Mouse (Mus musculus) layer of hippocampus, adult 11-12 months (tissue): ENCODE results near the gene Nol12.
A peak's percentile ranks its signal among the peaks of the same experiment; 100 is the strongest.

Experiments
- DNase-seq: peaks from one replicate; pipeline ENCODE4 v3.0.0; 2022; ENCODE audit warnings: low spot score

The Nol12 gene

DNA sequence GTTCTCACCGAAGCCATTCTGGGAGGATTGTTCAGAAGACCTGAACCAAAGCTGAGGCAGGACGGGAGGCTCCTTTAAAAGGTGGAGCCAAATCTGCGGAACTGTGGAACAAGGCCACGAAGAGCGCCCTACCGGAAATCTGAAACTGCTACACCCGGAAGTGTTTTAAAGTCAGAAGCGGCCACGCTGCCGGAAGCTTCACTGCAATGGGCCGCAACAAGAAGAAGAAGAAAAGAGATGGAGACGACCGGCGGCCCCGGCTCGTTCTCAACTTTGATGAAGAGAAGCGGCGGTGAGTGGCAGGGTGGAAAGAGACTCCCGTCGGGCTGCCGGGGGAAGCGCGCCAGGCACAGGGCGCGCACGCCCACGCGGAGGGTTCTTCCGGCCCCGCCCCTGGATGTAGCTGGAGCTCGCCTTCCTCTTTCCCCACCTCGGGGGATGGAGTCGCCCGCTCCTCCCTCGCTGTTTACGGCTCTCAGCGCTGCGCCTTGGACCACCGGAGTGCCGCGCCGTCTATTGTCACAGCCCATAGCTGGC is at the start of gene Nol12:
Nol12 (plus strand) TSS at position 150 of the 537 bp plus-strand sequence.
- peak; percentile 91 for DNase-seq

DNA sequence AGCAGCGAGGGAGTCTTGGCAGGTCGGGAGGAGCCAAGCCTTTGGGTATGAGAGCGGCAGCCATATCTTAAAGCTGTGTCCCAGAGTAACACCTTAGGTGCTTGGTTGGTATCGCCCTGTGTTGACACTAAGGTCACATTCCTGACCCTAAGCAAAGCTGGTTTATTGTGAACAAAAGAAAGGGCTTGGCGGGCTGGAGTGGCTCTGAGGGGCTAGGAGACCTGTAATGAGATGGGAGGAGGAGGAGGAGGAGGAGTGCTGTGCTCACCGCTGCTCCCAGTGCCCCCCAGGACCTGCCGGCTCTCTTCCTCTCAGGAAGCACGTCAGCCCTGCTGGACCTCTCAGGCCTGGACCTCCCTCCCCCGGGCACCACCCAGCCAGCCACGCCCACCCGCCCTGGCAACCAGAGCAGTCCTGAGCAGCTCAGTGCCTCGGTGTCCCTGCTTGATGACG is 45.3 kb upstream of the Nol12 start:
- DNase-seq = no peak

DNA sequence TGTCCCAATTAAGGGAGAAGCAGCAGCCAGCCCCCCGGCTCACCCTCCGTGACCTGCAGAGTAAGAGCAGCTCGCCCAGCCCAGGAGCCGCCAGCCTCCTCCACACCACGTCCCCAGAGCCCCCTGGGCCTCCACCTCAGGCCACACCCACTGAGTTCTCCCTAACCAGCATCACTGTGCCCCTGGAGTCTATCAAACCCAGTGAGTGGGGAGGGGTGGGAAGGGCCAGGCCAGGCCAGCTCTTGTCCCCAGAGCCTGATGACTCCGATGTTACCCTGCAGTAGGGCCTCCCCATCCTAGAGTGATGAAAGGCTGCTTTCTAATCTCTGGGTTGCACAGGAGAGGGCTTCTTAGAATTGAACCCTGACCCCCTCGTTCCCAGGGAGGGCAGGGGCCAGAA is 42.3 kb upstream of the Nol12 start:
- DNase-seq = no peak

DNA sequence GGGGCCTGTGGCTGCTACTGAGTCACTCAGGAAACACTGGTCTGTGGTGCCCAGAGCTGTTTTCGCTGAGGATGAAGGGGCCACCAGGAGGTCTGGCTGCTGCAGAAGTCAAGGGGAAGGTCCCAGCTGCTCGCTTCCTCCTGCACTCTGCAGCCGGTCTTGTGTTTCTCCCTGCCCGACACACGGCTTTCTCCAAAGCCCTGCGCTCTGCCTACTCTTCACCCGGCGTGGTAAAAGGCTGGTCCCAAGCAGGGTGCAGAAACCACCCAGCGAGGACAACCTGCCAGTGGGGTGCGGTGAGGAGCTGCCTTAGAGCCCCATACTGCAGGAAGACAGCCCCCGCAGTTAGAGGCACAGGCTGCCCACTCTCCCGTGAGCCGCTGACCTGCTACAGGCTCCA is 40.0 kb upstream of the Nol12 start:
- no peak for DNase-seq

DNA sequence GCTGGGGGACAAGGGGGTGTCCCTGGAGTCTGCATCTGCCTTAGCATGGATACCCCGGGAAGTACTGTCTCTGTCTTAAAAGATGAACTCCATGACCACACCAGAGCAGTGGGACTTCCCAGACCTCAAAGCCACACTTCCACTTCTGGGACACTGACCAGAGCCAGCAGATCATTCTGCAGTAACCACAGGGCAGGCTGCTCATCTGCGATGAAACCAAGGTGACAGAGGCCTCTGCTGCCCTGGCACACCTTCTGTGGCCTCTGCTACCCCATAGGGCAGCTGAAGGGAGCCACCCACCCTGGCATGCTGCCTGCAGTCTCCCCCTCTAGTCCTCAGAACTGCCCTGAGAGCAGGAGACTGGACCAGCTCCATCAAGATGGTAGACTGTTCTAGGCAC is 39.0 kb upstream of the Nol12 start:
- DNase-seq = no peak

DNA sequence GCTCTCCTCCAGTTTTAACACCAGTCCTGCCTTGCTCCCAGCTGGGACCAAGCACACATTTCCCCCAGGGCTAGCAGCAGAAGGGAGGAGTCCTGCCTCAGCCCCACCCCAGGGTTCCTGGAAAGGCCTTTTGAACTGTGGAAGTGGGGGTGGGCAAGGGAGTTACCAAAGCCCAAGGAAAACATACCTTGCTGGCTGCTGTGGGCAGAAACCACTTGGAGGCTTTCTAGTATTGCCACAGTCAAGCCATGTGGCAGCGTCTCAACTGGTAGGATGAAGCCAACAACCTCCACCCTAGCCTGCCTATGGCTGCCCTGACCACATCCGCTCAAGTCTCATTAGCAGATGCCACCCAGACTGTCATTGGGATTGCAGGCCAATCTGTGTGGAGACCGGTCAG is 38.6 kb upstream of the Nol12 start:
- DNase-seq = no peak

DNA sequence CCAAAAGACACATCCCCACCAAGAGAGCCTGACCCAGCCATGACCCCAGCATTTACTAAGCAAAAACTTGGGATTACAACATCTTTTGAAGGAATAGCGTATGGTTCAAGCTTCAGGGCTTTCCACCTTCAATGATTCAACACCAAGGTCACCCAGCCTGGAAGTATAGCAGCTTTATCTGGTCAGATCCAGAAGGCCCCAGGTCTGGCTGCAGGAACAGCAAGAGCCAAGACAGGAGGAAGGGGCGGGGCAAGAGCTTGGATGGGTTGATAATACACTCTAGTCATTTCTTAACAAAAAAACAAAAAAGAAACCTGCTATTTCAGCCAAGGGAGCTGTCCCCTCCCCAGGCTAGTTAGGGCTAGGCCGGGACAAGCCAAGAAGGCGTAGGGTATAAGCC is 37.2 kb upstream of the Nol12 start:
- DNase-seq = no peak

DNA sequence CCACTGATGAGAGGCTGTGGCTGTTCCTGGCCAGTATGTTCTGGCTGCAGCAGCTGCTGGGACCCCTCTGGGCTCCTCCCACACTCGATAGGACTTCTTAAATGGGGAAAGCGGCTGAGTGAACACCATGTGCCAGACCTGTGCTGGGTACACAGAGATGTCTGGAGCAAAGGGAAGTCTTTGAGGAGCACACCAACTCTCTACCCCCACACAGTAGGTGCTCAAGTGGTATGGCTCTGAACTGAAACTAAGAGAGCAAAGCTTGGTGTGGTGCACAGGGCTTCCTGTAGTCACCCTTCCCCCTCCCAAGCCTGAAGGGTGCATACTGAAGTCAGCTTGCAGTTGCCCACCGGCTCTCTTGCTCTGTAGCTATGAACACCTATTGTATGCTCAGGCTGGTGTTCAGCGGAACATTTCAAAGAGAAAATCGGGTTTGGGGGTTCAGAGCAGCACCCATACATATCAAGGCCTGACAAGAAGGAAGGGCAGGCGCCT is 36.2 kb upstream of the Nol12 start:
- no peak for DNase-seq

DNA sequence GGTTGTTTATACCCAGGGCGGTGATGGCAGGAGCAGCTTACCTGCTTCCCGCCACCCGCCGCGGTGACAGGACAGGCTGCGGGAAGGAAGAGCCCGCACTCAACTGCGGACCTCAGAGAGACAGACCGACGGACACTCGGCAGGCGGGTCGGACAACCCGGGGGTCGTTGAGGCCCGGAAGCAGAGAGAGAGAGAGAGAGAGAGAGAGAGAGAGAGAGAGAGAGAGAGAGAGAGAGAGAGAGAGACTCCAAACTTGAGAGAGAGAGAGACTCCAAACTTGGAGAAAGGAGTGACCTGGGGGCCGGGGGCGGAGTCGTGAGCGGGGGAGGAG is 35.4 kb upstream of the Nol12 start, which contains the start of gene Gm49510:
Gm49510 (plus strand) TSS at position 259 of the 331 bp plus-strand sequence.
- DNase-seq = no peak

DNA sequence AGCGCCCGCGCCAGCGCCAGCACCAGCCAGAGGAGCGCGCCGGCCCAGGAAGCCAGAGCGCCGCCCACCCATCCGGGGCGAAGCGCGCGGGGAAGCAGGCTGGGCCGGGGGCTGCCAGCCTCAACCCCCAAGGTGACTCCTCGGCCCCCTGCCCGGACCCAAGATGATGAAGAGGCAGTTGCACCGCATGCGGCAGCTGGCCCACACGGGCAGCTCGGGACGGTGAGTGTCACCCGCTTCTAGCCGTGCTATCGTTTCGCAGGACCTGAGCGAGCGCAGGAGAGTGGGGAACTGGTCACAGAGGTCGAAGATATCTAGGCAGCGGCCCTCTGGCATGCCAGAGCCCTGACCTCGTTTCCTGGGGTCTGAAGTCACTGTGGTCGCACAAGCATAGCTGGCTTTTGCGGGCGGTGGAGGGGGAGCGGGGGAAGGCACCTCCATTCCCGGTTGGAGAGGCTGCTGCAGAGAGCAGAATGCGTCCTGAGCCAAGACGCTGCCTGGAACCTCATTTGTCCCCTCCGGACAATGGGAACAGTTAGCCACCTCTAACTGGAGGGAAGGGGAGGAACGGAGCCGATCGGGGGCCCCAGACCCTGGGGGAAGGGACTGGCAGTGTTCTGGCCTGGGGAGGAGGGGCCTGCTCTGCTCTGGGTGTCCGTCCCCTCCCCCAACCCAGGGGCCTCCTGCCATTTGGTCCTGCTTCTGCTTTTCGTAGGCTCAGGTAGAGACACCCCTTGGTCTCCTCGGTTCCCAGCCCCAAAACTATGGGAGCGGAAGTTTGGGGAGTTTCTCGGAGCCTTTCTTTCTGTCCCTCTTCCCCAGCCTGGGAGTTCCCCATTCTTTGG is 34.8 kb upstream of the Nol12 start, which contains the start of gene Sh3bp1:
Sh3bp1 (plus strand) TSS at position 29 of the 845 bp plus-strand sequence.
- DNase-seq = no peak

DNA sequence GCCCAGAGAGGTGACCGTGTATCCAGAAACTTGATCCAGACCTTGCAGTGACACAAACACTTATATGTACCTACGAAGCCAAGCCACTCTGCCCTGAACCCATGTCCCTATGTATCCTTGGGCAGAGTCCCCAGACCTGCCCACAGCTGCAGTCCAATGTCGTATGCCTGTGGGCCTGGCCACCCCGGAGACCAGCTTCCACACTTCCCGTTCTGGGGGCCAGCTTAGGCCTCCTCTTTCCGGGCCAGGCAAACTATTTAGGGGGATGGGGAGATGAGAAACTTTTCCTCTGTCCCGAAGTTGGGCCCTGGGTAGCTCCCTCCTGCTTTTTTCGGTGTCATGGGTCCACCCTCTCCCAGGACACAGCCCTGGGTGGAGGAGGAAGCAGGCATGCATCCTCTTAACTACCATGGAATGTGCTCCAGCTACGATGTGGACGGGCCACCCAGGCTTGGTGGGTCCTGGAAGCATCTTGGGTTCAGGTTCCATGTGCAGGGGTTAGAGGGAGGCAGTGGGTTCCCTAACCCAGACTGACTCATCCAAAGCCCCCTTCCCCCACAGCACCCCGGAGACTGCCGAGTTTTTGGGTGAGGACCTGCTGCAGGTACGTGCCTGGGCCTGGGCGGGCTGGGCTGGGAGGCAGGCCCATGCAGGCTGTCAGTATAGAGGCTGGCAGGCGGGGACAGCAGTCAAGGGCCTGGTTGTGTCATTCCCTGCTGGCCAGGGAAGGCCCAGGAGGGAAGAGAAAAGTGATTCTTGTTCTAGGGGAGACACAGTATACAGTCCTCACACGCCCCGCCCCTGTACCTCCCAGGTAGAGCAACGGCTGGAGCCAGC is 33.9 kb upstream of the Nol12 start:
- DNase-seq = no peak

DNA sequence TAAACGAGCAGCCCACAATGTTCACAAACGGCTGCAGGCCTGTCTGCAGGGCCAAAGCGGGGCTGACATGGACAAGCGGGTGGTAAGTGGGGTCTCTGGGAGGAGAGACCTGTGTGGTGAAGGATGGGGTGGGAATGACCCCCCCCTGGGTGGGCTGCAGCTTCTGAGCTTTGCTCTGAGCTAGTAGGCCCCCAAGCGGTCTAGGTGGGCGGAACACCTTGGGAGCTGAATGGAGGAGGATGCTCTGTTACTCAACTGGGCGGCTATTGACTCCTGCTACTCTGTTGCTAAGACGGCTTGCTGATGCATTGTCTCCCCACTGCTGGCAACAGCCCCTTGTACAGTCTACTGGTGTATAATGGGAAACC is 33.3 kb upstream of the Nol12 start:
- no peak for DNase-seq

DNA sequence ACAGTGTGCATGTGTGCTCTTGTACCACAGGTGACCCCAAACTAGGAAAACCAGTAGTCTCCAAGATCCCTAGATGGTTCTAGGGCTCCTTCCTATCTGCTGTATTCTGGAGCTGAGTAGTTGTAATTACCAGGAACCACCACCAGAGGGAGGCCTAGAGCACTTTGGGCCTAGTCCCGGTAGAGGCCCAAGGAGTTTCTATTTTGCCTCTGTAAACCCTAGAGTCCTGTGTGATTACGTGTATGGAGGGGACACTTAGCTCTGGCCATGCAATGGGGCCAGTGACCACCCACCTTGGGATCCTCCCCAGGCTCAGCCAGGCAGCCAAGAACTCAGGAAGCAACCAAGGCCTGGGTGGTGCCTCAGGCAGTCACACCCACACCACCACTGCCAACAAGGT is 31.5 kb upstream of the Nol12 start:
- peak; percentile 87 for DNase-seq

DNA sequence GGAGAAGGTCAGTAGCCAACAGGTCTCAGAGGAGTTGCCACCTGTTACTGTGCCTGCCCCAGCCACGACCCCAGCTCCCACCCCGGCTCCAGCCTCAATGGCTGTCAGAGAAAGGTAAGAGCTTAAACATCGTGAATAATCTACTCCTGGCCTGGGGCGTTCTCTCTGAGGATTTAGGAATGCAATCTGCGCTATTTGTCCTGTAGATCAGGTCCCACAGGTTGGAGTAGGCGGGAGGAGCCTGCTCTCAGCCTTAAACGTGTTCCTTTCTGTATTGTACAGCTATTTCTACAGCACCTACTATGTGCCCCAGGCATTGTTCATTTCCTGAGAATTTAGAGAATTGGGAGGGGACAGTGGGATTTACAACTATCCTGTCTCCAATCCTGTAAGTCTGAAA is 26.3 kb upstream of the Nol12 start:
- DNase-seq = no peak

DNA sequence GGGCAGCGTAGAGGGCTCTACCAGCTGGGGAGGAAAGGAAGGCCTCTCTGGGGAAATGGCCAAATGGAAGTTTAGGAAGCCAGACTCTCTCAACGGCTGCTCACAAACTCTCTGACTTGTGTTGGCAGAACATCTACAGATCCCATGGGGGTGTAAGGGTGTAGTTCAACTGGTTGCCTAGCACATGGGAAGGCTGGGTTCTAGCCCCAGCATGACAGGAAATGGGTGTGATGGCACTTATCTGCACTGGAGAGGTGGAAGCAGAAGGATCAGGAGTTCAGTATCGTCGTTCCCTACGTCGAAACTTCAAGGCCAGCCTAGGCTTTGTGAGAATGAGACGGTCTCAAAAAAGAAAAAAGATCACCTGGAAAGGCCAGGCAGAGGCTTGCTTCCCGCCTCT is 25.8 kb upstream of the Nol12 start:
- DNase-seq = no peak

DNA sequence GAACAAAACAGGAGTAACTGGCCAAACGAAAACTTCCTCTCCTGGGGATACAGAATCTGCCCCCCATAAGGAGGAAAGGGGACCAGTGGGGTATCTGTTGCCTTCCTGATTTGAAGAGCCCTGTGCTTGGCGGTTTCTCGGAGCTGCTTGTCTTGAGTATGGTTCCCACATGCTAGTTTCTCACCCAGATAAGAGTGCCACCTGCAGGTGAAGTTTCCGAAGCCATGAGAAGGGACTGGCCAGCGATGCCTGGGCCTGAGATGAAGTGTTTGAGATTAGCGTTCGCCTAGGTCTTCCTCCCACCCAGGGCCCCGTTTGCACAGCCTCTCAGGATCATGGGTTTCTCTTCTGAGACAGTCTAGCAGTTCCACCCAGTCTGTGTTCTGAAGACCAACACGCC is 22.7 kb upstream of the Nol12 start:
- DNase-seq = no peak

DNA sequence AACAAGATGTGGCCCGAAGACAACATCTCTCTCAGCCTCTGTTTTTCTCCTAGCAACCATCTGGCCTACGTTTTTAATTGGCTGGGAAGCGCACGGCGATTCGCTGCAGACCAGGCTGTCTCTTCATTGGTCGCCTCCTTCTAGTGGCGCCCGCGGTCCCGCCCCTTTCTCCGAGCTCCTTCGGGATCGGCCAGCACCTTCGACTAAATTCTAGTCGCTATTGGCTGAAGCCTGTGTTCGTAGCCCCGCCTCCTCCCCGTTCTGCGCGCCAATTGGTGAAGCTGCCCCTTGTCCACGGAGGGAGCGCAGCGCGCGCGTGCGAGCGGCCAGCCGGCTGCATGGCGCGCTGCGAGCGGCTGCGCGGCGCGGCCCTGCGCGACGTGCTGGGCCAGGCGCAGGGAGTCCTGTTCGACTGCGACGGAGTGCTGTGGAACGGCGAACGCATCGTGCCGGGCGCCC is 21.1 kb upstream of the Nol12 start, which contains the start of gene Pdxp:
Pdxp (plus strand) TSS at position 288 of the 459 bp plus-strand sequence.
- peak; percentile 96 for DNase-seq

DNA sequence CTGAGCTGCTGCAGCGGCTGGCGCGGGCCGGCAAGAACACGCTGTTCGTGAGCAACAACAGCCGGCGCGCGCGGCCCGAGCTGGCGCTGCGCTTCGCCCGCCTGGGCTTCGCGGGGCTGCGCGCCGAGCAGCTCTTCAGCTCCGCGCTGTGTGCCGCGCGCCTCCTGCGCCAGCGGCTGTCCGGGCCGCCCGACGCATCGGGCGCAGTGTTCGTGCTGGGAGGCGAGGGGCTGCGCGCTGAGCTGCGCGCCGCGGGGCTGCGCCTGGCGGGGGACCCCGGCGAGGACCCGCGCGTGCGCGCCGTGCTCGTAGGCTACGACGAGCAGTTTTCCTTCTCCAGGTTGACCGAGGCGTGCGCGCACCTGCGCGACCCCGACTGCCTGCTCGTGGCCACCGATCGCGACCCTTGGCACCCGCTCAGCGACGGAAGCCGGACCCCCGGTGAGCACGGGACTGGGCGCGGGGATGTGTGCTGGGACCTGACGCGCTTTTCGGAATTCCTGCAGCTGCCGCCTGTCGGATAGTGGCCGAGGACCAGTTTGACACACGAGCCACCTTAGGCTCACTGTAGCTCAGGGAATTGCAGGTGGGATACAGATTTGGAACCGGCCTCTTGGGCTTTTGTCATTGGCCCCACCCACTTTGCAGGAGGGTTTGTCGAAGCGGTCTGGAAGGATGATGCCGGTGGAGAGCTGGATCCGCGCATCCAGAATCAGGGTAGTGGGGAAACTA is 20.5 kb upstream of the Nol12 start:
- no peak for DNase-seq

DNA sequence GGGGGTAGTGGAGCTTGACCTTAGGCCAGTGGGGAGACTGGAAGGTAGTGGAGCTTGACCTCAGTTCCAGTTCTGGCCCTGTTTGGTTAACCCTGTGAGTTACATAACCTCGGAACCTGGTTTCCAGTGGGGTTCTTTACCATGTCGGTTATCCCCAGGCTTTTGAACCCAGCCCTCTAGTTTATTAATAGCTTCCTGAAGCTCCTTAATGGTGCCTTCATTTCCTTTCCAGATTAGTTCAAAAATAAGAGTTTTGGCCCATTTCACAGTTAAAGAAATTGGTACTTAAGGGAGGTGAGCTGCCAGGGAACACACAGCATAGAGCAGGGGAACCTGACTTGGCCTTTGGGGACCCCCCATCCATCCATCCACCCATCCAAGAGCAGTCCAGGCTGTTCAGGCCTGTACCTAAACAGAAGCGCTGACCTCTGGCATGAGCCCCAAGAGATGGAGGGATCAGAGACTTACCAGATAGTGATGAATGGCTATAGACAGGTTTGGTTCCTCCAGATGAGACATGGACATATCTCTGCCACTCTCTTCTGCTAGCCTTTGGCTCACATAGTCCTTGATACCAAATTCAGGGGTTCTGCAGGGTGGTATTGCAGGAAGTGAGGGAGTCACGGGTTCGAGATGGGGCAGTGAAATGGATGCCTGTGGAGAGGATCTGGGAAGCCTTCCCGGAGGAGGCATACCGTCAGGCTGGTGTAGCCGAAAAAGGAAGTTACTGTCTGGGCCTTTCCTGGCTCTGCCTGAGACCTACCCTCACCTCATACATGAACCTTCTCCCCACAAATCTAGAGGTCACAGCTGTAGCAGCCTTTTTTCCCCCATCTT is 19.7 kb upstream of the Nol12 start:
- no peak for DNase-seq

DNA sequence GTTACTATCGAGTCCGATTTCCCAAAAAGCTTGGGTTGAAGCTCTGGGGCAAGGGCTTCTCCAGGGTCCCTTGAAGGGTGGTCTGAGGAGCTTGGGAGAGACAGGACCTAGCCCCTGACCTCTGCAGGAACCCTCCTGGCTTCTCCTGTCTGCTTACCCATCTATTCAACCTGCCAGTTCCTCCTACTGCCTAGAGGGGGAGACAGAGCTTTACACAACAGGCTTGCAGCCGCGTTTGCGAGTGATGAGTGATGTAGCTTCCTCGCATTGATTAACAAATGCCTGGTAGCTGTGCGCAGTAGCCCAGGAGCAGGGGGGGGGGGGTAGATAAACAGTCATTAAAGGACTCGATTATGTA is 19.1 kb upstream of the Nol12 start:
- DNase-seq = peak; percentile 76
